18 mouse cellular contexts compared by ENCODE assay signal in genomic region chr1:72797102-72797665, GRCm38 (mm10). TPM values are rescaled to one million over a fixed set of nuclear protein-coding genes. Genes with fewer than 3 reads are reported as not detected.
"Had no signal": no experiment of that assay in that cellular context is flagged by ENCODE, and none has a peak within 500 bp of the region (broad histone marks: within the 10 kb centered on the region; RNA-seq: fewer than 3 reads in every experiment).

No protein-coding gene starts in this region.

- H3K27ac ChIP-seq: kidney, postnatal 0 days; limb, embryonic 12.5 days; limb, embryonic 15.5 days; liver, embryonic 14.5 days; macrophage; midbrain, embryonic 12.5 days had no signal

- H3K9me3 ChIP-seq: limb, embryonic 12.5 days; limb, embryonic 15.5 days had no signal

- H3K9ac ChIP-seq: limb, embryonic 12.5 days; limb, embryonic 15.5 days; liver, embryonic 14.5 days; liver, postnatal 0 days; lung, embryonic 14.5 days; midbrain, embryonic 12.5 days had no signal

- H3K4me1 ChIP-seq: limb, embryonic 12.5 days; limb, embryonic 15.5 days; midbrain, embryonic 12.5 days had no signal

- H3K4me2 ChIP-seq: limb, embryonic 12.5 days; limb, embryonic 15.5 days; liver, embryonic 11.5 days; lung, embryonic 14.5 days; midbrain, embryonic 12.5 days had no signal

- H3K36me3 ChIP-seq: limb, embryonic 12.5 days; limb, embryonic 15.5 days; midbrain, embryonic 12.5 days had no signal

- ATAC-seq: liver, postnatal 0 days; lung, postnatal 0 days; midbrain, embryonic 16.5 days had no signal

- H3K27me3 ChIP-seq: limb, embryonic 12.5 days; limb, embryonic 15.5 days; midbrain, embryonic 12.5 days had no signal

- DNase-seq: kidney, postnatal 25 days; left cerebral cortex, postnatal 4 days; liver, postnatal 0 days; lung, embryonic 14.5 days; thymus, adult 2 months; thymus, postnatal 14 days; thymus, postnatal 4 days had no signal

- H3K4me3 ChIP-seq: limb, embryonic 12.5 days; limb, embryonic 15.5 days; midbrain, embryonic 12.5 days had no signal

RNA-seq across cellular contexts. Expression of gene Igfbp2, which starts 27.1 kb away (rescaled TPM):
- total RNA-seq: megakaryocyte, adult 5-6 weeks; monocyte, adult 5-6 weeks had no signal
- polyA plus RNA-seq: macrophage had no signal
